Mouse (Mus musculus) adipocyte (in vitro differentiated cells): Measurements from ENCODE around the gene Osbpl8.

Source experiments
- DNase-seq: peaks from one replicate; pipeline ENCODE4 v3.0.0-alpha.2; 2016; ENCODE audit warnings: low spot score

Osbpl8 gene

GRCm38 (mm10) chr10:111235289-111235570, 70.7 kb downstream of the Osbpl8 start:
- no peak for DNase-seq

DNA sequence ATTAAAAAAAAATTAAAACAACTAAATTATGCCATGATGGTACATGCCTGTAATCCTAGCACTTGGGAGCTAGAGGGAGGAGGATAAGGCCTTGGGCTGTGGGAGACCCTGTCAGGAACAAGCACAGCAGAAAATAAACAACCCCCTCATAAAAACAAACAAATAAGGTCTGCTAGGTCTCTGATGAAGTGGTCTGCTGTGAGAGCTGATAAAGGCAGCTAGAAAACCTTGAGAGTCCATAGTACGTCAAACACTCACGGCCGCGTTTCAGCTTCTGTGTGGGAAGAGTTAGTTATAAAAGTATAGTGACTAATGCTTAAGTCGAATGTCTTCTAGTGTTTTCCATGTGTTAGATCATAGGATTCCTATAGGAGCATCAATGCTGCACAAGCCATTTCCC, 72.9 kb downstream of the Osbpl8 start:
- DNase-seq = no peak

- no peak for DNase-seq
These were observed 78.1 kb downstream of the Osbpl8 start for GRCm38 (mm10) chr10:111242677-111243076.

- no peak for DNase-seq
These were observed 83.1 kb downstream of the Osbpl8 start for GRCm38 (mm10) chr10:111247609-111248008.

DNA sequence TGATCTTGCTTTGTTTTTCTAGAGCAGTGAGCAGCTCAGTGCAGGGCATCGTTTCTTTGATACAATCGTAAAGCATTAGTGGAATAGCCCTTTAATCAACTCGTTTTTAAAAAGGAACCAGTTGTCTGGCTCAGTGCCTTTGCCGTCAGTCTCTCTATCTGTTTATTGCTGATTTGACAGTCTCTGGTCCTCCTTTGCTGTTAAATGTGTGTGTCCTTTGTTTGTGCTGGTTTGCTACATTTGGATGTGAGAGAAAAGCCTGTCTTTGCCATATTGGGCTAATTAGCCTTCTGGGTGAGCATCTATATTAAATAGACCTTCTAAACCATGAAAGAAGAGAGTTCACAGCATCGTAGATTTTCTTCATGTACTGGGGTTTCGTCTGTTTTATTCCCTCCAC, 83.6 kb downstream of the Osbpl8 start:
- no peak for DNase-seq

GRCm38 (mm10) chr10:111250192-111250591, 85.6 kb downstream of the Osbpl8 start:
- no peak for DNase-seq

GRCm38 (mm10) chr10:111251666-111252065, 87.1 kb downstream of the Osbpl8 start:
- no peak for DNase-seq

DNA sequence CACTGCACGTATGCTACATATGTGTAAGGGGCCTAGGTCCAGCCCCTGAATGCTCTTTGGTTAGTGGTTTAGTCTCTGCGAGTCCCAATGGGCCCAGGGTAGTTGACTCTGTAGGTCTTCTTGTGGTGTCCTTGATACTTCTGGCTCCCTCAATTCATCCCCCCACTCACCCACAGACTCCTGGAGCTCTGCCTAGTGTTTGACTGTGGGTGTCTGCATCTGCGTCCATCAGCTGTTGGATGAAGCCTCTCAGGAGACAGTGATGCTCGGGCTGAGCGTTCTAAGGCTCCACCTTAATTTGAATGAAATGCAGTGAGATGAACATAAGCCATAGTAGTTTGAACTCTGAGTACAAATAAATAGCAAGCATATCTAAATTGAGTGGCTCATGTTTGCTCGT, 90.7 kb downstream of the Osbpl8 start:
- DNase-seq = no peak

GRCm38 (mm10) chr10:111256156-111256555, 91.6 kb downstream of the Osbpl8 start:
- no peak for DNase-seq

DNA sequence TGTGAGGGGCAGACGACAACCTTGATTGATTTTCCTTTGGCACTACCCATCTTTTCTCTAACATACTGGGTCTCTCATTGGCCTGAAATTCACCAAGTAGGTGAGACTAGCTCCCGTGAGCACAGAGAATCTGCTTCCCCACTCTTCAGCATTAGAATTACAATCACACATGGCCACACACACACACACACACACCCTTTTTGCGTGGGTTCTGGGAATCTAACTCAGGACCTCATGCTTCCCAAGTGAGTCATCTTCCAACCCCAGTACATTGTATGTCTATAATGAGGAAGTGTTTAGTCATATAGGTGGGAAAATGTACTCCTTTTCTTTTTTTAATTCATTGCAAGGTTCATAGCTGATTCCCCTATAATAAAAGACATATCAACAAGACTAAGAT, 92.8 kb downstream of the Osbpl8 start:
- DNase-seq = no peak

DNA sequence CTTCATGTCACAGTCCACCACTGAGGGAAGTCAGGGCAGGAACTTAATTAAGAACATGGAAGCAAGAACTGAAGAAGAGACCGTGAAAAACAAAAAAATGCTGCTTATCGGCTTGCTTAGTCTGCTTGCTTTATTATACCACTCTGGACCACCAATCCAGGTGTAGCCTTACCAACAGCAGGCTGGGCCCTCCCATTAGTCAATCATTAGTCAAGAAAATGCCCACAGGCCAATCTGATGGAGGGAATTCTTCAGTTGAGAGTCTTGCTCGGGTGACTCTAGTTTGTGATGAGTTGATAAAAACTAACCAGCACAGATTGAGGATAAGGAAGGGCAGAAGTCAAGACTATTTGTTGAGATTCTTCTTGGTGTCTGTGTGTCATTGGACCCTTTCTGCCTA, 93.7 kb downstream of the Osbpl8 start:
- no peak for DNase-seq

GRCm38 (mm10) chr10:111271687-111272086, 107.1 kb downstream of the Osbpl8 start:
- DNase-seq = no peak

DNA sequence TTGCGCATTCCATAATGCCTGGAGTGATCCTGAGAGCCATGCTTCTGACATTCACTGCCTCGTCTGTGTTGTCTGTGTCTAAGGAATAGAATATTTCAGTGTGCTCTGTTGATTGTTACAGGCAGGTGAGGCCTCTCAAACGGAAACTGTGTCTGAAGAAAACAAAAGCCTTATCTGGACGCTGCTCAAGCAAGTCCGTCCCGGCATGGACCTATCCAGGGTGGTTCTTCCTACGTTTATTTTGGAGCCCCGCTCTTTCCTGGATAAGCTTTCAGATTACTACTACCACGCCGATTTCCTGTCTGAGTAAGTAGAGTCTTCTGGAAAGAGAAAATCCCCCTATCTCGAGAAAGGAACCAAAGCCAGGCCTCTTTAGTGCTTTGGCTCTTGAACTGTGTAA, 108.4 kb downstream of the Osbpl8 start:
- DNase-seq = no peak

- no peak for DNase-seq
These were observed 109.0 kb downstream of the Osbpl8 start for GRCm38 (mm10) chr10:111273463-111274088.

DNA sequence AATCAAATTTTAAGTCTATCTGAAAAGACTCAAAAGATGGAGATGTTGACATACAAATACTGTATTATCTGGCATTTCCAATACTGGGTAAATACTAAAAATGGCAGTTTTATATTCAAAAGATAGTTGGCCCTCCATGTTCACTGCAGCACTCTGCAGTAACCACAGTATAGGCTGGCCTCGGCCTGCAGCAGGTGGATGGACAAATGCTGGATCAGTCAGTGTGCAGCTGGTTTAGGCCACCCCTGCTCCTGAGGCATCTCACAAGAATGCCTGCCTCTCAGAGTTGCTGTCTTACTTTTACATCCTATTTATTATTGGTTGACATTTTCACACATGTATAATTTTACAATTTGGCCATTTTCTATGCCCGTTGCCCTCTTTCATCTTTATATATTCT, 111.3 kb downstream of the Osbpl8 start:
- no peak for DNase-seq

DNA sequence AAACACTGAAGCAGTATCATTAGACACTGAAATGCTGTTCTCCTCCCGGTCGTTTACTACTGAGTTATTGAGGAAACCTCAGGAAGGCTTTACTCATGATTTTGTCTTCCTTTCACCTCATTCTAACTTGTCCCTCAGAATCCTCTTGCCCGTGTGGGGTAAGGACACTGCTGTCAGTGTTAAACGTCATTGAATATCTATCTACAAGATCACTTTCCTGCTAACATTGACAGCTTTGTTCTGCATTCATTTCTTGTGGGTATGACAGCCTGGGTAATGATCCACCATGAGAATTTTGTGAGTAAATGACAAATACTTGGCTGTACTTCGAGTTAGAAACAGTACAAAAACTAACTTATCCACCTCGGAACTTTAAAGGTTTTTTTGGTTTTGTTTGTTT, 133.1 kb downstream of the Osbpl8 start:
- DNase-seq = peak; percentile 5

GRCm38 (mm10) chr10:111298140-111299098, 133.9 kb downstream of the Osbpl8 start, which contains the start of gene Bbs10:
TSS of gene Bbs10 (plus strand) at chr10:111298679.
- DNase-seq = peak; percentile 98

- peak; percentile 51 for DNase-seq
These were observed 135.0 kb downstream of the Osbpl8 start for GRCm38 (mm10) chr10:111299591-111299990.

GRCm38 (mm10) chr10:111301041-111301440, 136.5 kb downstream of the Osbpl8 start:
- no peak for DNase-seq

DNA sequence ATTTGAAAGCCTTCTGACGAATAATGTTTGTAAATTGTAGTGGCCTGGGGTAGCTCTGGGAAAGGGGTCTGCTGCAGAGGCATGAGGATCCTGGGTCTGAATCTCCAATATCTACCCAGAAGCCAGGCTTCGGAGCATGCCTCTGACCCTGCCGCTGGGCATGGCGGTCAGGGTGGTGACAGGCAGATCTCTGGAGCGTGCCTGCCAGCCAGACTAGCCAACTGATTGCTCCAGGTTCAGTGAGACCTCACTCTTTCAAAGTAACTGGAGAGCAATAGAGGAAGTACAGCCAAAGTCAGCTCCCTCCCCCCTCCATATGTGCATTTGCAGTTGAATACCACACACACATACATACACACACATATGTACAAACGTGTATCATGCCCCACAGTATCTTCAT, 137.9 kb downstream of the Osbpl8 start:
- DNase-seq = no peak

GRCm38 (mm10) chr10:111308850-111309501, 144.4 kb downstream of the Osbpl8 start:
- DNase-seq = no peak

- DNase-seq = no peak
These were observed 148.7 kb downstream of the Osbpl8 start for GRCm38 (mm10) chr10:111313282-111313681.
